Mouse (Mus musculus) lung, embryonic 14.5 days (tissue): ENCODE measurements around the gene Sufu. TPM values are rescaled to one million over a fixed set of nuclear protein-coding genes. Genes with fewer than 3 reads are reported as not detected.

Experiments
- ATAC-seq: fragments of 200-750 bp; cut with Nextera tagmentation; 2 replicates; pipeline ENCODE4 v1.8.0; 2017; ENCODE audit warnings: mild to moderate bottlenecking, moderate TSS enrichment, moderate library complexity; ENCODE audit not compliant: insufficient read depth
- DNase-seq: peaks from one replicate; pipeline ENCODE4 v3.0.0-alpha.2; 2015
- H3K27ac ChIP-seq: fragments of 300-500 bp; sonication (generic); 2 replicates; pipeline ENCODE4 v1.5.1; 2014; ENCODE audit warnings: low read depth, mild to moderate bottlenecking, moderate library complexity
- H3K27me3 ChIP-seq: fragments of 300-500 bp; sonication (generic); 2 replicates; pipeline ENCODE4 v1.6.1; 2014; ENCODE audit warnings: low read length, control low read depth; ENCODE audit not compliant: insufficient read depth
- H3K36me3 ChIP-seq: fragments of 300-500 bp; sonication (generic); 2 replicates; pipeline ENCODE4 v1.6.1; 2014; ENCODE audit warnings: control low read depth; ENCODE audit not compliant: insufficient read depth
- H3K4me1 ChIP-seq: fragments of 300-500 bp; sonication (generic); 2 replicates; pipeline ENCODE4 v1.6.1; 2014; ENCODE audit warnings: antibody characterized with exemption, control low read depth; ENCODE audit not compliant: insufficient read depth
- H3K4me2 ChIP-seq: fragments of 300-500 bp; sonication (generic); 2 replicates; pipeline ENCODE4 v1.6.1; 2014; ENCODE audit warnings: mild to moderate bottlenecking
- H3K4me3 ChIP-seq: fragments of 300-500 bp; sonication (generic); 2 replicates; pipeline ENCODE4 v1.5.1; 2014; ENCODE audit warnings: low read depth, low read length
- H3K9ac ChIP-seq: fragments of 300-500 bp; sonication (generic); 2 replicates; pipeline ENCODE4 v1.6.1; 2014
- H3K9me3 ChIP-seq: fragments of 300-500 bp; sonication (generic); 2 replicates; pipeline ENCODE4 v1.6.1; 2016; ENCODE audit warnings: low read depth, low read length, control low read depth
- CTCF ChIP-seq: IDR thresholded peaks from 2 replicates; pipeline ENCODE4 v1.5.1; 2016; ENCODE audit warnings: antibody characterized with exemption, low read depth
- WGBS: fragments of 180-500 bp; shearing (Covaris S2); extraction: QIAGEN DNeasy Blood & Tissue Kit; methylation state at CpG from one replicate; pipeline ENCODE4 v1.1.7; 2014; 5-methylcytosine and 5-hydroxymethylcytosine counted together
- polyA plus RNA-seq: library from polyadenylated mRNA; unstranded; fragments of >200 nt; fragmentation: Nextera tagmentation; extraction: Ambion mirVana; gene quantifications from 2 replicates; pipeline ENCODE4 v1.2.1, GENCODE M21; 2014

Gene Sufu
- polyA plus RNA-seq, 1 experiment from 2014 or later = 47.5 TPM

- ATAC-seq (no peak), DNase-seq (no peak)
- Histone ChIP-seq H3K9me3 (no peaks in the 10 kb centered on the region), H3K27me3 (no peaks in the 10 kb centered on the region), H3K4me2 (no peak overlapping the region), H3K27ac (peak overlapping the region; percentile 42; the same call in 1 of the 2 replicates), H3K9ac (no peak overlapping the region), H3K4me3 (no peak overlapping the region), H3K4me1 (peaks cover 28% of the 10 kb centered on the region), H3K36me3 (peaks cover 95% of the 10 kb centered on the region)
- peak; percentile 59 for TF ChIP-seq CTCF
- 59% methylated on average over 3 of the region's 3 CpGs for WGBS
Measured at GRCm38 (mm10) chr19:46510824-46511223, 114.1 kb downstream of the Sufu start.

GRCm38 (mm10) chr19:46511263-46511662 is 114.6 kb downstream of the Sufu start:
- Histone ChIP-seq H3K9me3 (no peaks in the 10 kb centered on the region), H3K4me1 (peaks cover 24% of the 10 kb centered on the region), H3K27me3 (no peaks in the 10 kb centered on the region), H3K9ac (no peak overlapping the region), H3K4me3 (no peak overlapping the region), H3K27ac (peak overlapping the region; percentile 38), H3K36me3 (peaks cover 94% of the 10 kb centered on the region), H3K4me2 (no peak overlapping the region)
- ATAC-seq (0 out of 2 replicates have a peak, but pooled peaks have one; percentile 26), DNase-seq (peak; percentile 43)
- WGBS = 67% methylated on average over 10 of the region's 10 CpGs
- no peak for TF ChIP-seq CTCF

- no peak overlapping the region for H3K27ac ChIP-seq
- 77% methylated on average over 12 of the region's 12 CpGs for WGBS
- no peak overlapping the region for H3K4me3 ChIP-seq
- no peak for DNase-seq
- no peak overlapping the region for H3K9ac ChIP-seq
- no peak for ATAC-seq
- TF ChIP-seq CTCF = no peak
- H3K4me1 ChIP-seq = peaks cover 28% of the 10 kb centered on the region
- no peaks in the 10 kb centered on the region for H3K27me3 ChIP-seq
- H3K9me3 ChIP-seq = no peaks in the 10 kb centered on the region
- H3K36me3 ChIP-seq = peaks cover 73% of the 10 kb centered on the region
- H3K4me2 ChIP-seq = no peak overlapping the region
Measured at GRCm38 (mm10) chr19:46514387-46514786, 117.7 kb downstream of the Sufu start.

- Histone ChIP-seq H3K27ac (no peak overlapping the region), H3K9ac (no peak overlapping the region), H3K4me3 (no peak overlapping the region), H3K36me3 (peaks cover 64% of the 10 kb centered on the region), H3K27me3 (no peaks in the 10 kb centered on the region), H3K4me1 (peaks cover 26% of the 10 kb centered on the region), H3K4me2 (no peak overlapping the region), H3K9me3 (no peaks in the 10 kb centered on the region)
- WGBS = 86% methylated on average over 24 of the region's 24 CpGs
- DNase-seq = no peak
- ATAC-seq = no peak
- no peak for TF ChIP-seq CTCF
Measured at GRCm38 (mm10) chr19:46515287-46515821, 118.7 kb downstream of the Sufu start.

GRCm38 (mm10) chr19:46516667-46517528 is 120.2 kb downstream of the Sufu start:
- ATAC-seq (no peak), DNase-seq (peak; percentile 24)
- Histone ChIP-seq H3K36me3 (peaks cover 53% of the 10 kb centered on the region), H3K27ac (peak overlapping the region; percentile 61; the same call in 1 of the 2 replicates), H3K9me3 (no peaks in the 10 kb centered on the region), H3K4me1 (peaks cover 24% of the 10 kb centered on the region), H3K4me2 (no peak overlapping the region), H3K9ac (no peak overlapping the region), H3K4me3 (no peak overlapping the region), H3K27me3 (no peaks in the 10 kb centered on the region)
- no peak for TF ChIP-seq CTCF
- WGBS = 54% methylated on average over 3 of the region's 3 CpGs

GRCm38 (mm10) chr19:46517529-46518351 is 121.0 kb downstream of the Sufu start:
- Histone ChIP-seq H3K27ac (peak overlapping the region; percentile 61; the same call in 1 of the 2 replicates), H3K9me3 (no peaks in the 10 kb centered on the region), H3K9ac (no peak overlapping the region), H3K4me2 (peak overlapping the region; percentile 50), H3K27me3 (no peaks in the 10 kb centered on the region), H3K4me1 (peaks cover 24% of the 10 kb centered on the region), H3K4me3 (no peak overlapping the region), H3K36me3 (peaks cover 45% of the 10 kb centered on the region)
- WGBS = 28% methylated on average over 11 of the region's 14 CpGs
- ATAC-seq (peak; percentile 73), DNase-seq (peak; percentile 78)
- no peak for TF ChIP-seq CTCF
